Mouse (Mus musculus) kidney, postnatal 0 days (tissue): ENCODE measurements at regions not wholly inside any gene's neighbourhood (a gene's known extent, or its start where the extent isn't known, plus 50 kb on each side); places are given as distances from the start of the nearest gene placed in this dataset.

Source experiments
- ATAC-seq: fragments of 200-750 bp; cut with Nextera tagmentation; replicated peaks from 2 replicates; pipeline ENCODE4 v1.8.0; 2017; ENCODE audit warnings: low read depth, moderate number of reproducible peaks, moderate TSS enrichment, moderate library complexity; ENCODE audit not compliant: low FRiP score
- DNase-seq: peaks from one replicate; pipeline ENCODE4 v3.0.0-alpha.2; 2016; ENCODE audit warnings: low spot score
- H3K27ac ChIP-seq: fragments of 300-500 bp; sonication (generic); 2 replicates; pipeline ENCODE4 v1.5.1; 2014; ENCODE audit warnings: mild to moderate bottlenecking
- H3K27me3 ChIP-seq: fragments of 300-500 bp; sonication (generic); 2 replicates; pipeline ENCODE4 v1.6.1; 2014; ENCODE audit warnings: low read length, mixed read lengths; ENCODE audit not compliant: insufficient read depth
- H3K36me3 ChIP-seq: fragments of 300-500 bp; sonication (generic); 2 replicates; pipeline ENCODE4 v1.6.1; 2014; ENCODE audit warnings: low read length, mixed read lengths; ENCODE audit not compliant: insufficient read depth
- H3K4me1 ChIP-seq: fragments of 300-500 bp; sonication (generic); replicated peaks from 2 replicates; pipeline ENCODE4 v1.6.1; 2014; ENCODE audit warnings: antibody characterized with exemption, low read length, mixed read lengths; ENCODE audit not compliant: insufficient read depth
- H3K4me2 ChIP-seq: fragments of 300-500 bp; sonication (generic); 2 replicates; pipeline ENCODE4 v1.6.1; 2014; ENCODE audit warnings: mild to moderate bottlenecking, low read length, moderate library complexity, mixed read lengths
- H3K4me3 ChIP-seq: fragments of 300-500 bp; sonication (generic); replicated peaks from 2 replicates; pipeline ENCODE4 v1.5.1; 2014; ENCODE audit warnings: low read depth, low read length
- H3K9ac ChIP-seq: fragments of 300-500 bp; sonication (generic); 2 replicates; pipeline ENCODE4 v1.6.1; 2014; ENCODE audit warnings: low read depth, low read length
- H3K9me3 ChIP-seq: fragments of 300-500 bp; sonication (generic); replicated peaks from 2 replicates; pipeline ENCODE4 v1.6.1; 2016; ENCODE audit warnings: low read length, inconsistent platforms, mixed read lengths
- CTCF ChIP-seq: IDR thresholded peaks from 2 replicates; pipeline ENCODE4 v1.5.1; 2016; ENCODE audit warnings: antibody characterized with exemption, low read depth, mild to moderate bottlenecking, moderate library complexity
- WGBS: fragments of 180-500 bp; shearing (Covaris S2); extraction: QIAGEN DNeasy Blood & Tissue Kit; methylation state at CpG from one replicate; pipeline ENCODE4 v1.1.7; 2014; 5-methylcytosine and 5-hydroxymethylcytosine counted together

GRCm38 (mm10) chr1:71472691-71473090 lies 58.0 kb upstream of the Abca12 start:
- H3K27ac ChIP-seq: no peak overlapping the region
- no peak overlapping the region for H3K4me2 ChIP-seq
- H3K4me1 ChIP-seq: no peaks in the 10 kb centered on the region
- H3K27me3 ChIP-seq: no peaks in the 10 kb centered on the region
- H3K36me3 ChIP-seq: no peaks in the 10 kb centered on the region
- H3K9me3 ChIP-seq: no peaks in the 10 kb centered on the region
- no peak for TF ChIP-seq CTCF
- DNase-seq (no peak), ATAC-seq (no peak)
- H3K9ac ChIP-seq: no peak overlapping the region
- H3K4me3 ChIP-seq: no peak overlapping the region

- ATAC-seq (no peak), DNase-seq (no peak)
- WGBS: 93% methylated on average over 4 of the region's 4 CpGs
- TF ChIP-seq CTCF: no peak
- H3K36me3 ChIP-seq: no peaks in the 10 kb centered on the region
- H3K9ac ChIP-seq: no peak overlapping the region
- H3K27ac ChIP-seq: no peak overlapping the region
- no peaks in the 10 kb centered on the region for H3K4me1 ChIP-seq
- no peak overlapping the region for H3K4me2 ChIP-seq
- no peak overlapping the region for H3K4me3 ChIP-seq
- no peaks in the 10 kb centered on the region for H3K9me3 ChIP-seq
- no peaks in the 10 kb centered on the region for H3K27me3 ChIP-seq
These were observed 68.4 kb upstream of the Abca12 start for GRCm38 (mm10) chr1:71483149-71483548.

GRCm38 (mm10) chr1:71494576-71494975 lies 62.4 kb upstream of the Atic start:
- Histone ChIP-seq H3K36me3 (no peaks in the 10 kb centered on the region), H3K9ac (no peak overlapping the region)
- WGBS: 55% methylated on average over 4 of the region's 4 CpGs

GRCm38 (mm10) chr1:71505898-71506297 lies 51.1 kb upstream of the Atic start:
- no peaks in the 10 kb centered on the region for H3K27me3 ChIP-seq
- no peaks in the 10 kb centered on the region for H3K9me3 ChIP-seq
- H3K36me3 ChIP-seq: no peaks in the 10 kb centered on the region
- peak; percentile 74 for TF ChIP-seq CTCF
- no peak overlapping the region for H3K27ac ChIP-seq
- ATAC-seq: no peak
- no peaks in the 10 kb centered on the region for H3K4me1 ChIP-seq
- peak; percentile 80 for DNase-seq
- H3K9ac ChIP-seq: no peak overlapping the region
- H3K4me2 ChIP-seq: no peak overlapping the region
- no peak overlapping the region for H3K4me3 ChIP-seq
- 5% methylated on average over 5 of the region's 5 CpGs for WGBS

More at GRCm38 (mm10) chr1:71494576-71494975, 62.4 kb upstream of the Atic start:
- no peaks in the 10 kb centered on the region for H3K9me3 ChIP-seq
- H3K4me1 ChIP-seq: no peaks in the 10 kb centered on the region
- no peak overlapping the region for H3K27ac ChIP-seq
- no peak overlapping the region for H3K4me3 ChIP-seq
- no peaks in the 10 kb centered on the region for H3K27me3 ChIP-seq
- ATAC-seq (no peak), DNase-seq (no peak)
- TF ChIP-seq CTCF: no peak
- H3K4me2 ChIP-seq: no peak overlapping the region

GRCm38 (mm10) chr1:71506534-71506933 lies 50.4 kb upstream of the Atic start:
- 23% methylated on average over 3 of the region's 3 CpGs for WGBS
- no peak for ATAC-seq

More at GRCm38 (mm10) chr1:71506534-71506933, 50.4 kb upstream of the Atic start:
- no peak overlapping the region for H3K27ac ChIP-seq
- no peak for TF ChIP-seq CTCF
- H3K27me3 ChIP-seq: no peaks in the 10 kb centered on the region
- H3K4me3 ChIP-seq: no peak overlapping the region
- no peak overlapping the region for H3K9ac ChIP-seq
- no peaks in the 10 kb centered on the region for H3K9me3 ChIP-seq
- H3K36me3 ChIP-seq: no peaks in the 10 kb centered on the region
- no peak for DNase-seq
- H3K4me1 ChIP-seq: no peaks in the 10 kb centered on the region
- no peak overlapping the region for H3K4me2 ChIP-seq
